Mouse (Mus musculus) kidney, postnatal 36 days (tissue): ENCODE data around the gene Akr1c13.

Source experiments
- DNase-seq, 2 experiments: peaks; one replicate each; pipeline ENCODE4 v3.0.0; 2021 to 2022; ENCODE audit warnings: mixed read lengths in 2 of 2

Gene Akr1c13

GRCm38 (mm10) chr13:4244861-4245559 is 54.1 kb downstream of the Akr1c13 start:
- DNase-seq: peak; percentile 75 to 84

- no peak for DNase-seq
These were observed 58.4 kb downstream of the Akr1c13 start for GRCm38 (mm10) chr13:4249347-4249746.
